Mouse (Mus musculus) spleen, adult 2 months (tissue): ENCODE results near the gene Bcl2. TPM values are rescaled to one million over a fixed set of nuclear protein-coding genes. Genes with fewer than 3 reads are reported as not detected.
"Not testable (repeated sequence)": the region's sequence is repeated elsewhere in the genome, so short reads cannot be mapped to it uniquely, and the experiment has no call there.

Experiments
- DNase-seq, 2 experiments: peaks; one replicate each; pipeline versions ENCODE4 v3.0.0 to v3.0.0-alpha.2; 2012 to 2021; ENCODE audit warnings: low spot score in 2 of 2, low read depth in 1 of 2
- H3K27ac ChIP-seq: fragments of 200-500 bp; 2 replicates; pipeline ENCODE4 v1.5.1; 2012; ENCODE audit warnings: low read length, inconsistent platforms; ENCODE audit not compliant: insufficient read depth
- H3K27me3 ChIP-seq: fragments of 200-500 bp; 2 replicates; pipeline ENCODE4 v1.6.1; 2012; ENCODE audit warnings: mild to moderate bottlenecking, moderate library complexity, low read length, inconsistent platforms; ENCODE audit not compliant: control insufficient read depth, insufficient read depth
- H3K36me3 ChIP-seq: fragments of 200-500 bp; 2 replicates; pipeline ENCODE4 v1.6.1; 2012; ENCODE audit warnings: mild to moderate bottlenecking, low read length, inconsistent platforms; ENCODE audit not compliant: control insufficient read depth, insufficient read depth
- H3K4me1 ChIP-seq: fragments of 200-500 bp; 2 replicates; pipeline ENCODE4 v1.6.1; 2011; ENCODE audit warnings: inconsistent platforms; ENCODE audit not compliant: control insufficient read depth, insufficient read depth, insufficient read length
- H3K4me3 ChIP-seq: fragments of 200-500 bp; 2 replicates; pipeline ENCODE4 v1.5.1; 2011; ENCODE audit warnings: mild to moderate bottlenecking, inconsistent platforms; ENCODE audit not compliant: insufficient read depth, insufficient read length; ENCODE audit errors: extremely low read depth
- CTCF ChIP-seq: fragments of 200-500 bp; IDR thresholded peaks from 2 replicates; pipeline ENCODE4 v1.5.1; 2011; ENCODE audit warnings: mild to moderate bottlenecking, inconsistent platforms; ENCODE audit not compliant: insufficient read depth, insufficient read length, insufficient replicate concordance; ENCODE audit errors: extremely low read depth
- POLR2A ChIP-seq: fragments of 200-500 bp; IDR thresholded peaks from 2 replicates; pipeline ENCODE4 v1.6.1; 2011; ENCODE audit warnings: low read depth, low read length, inconsistent platforms
- WGBS: fragments of 180-500 bp; shearing (Covaris S2); methylation state at CpG from one replicate; pipeline ENCODE4 v1.1.7; 2018; 5-methylcytosine and 5-hydroxymethylcytosine counted together
- polyA plus RNA-seq: library from polyadenylated mRNA; depleted of rRNA; stranded (reverse); fragments of >200 nt; gene quantifications from 2 replicates; pipeline ENCODE4 v1.2.3, GENCODE M21; 2012

Bcl2 gene
- polyA plus RNA-seq, 1 experiment, result 10.6 TPM

- Histone ChIP-seq H3K36me3 (peaks cover 10% of the 10 kb centered on the region), H3K27me3 (no peaks in the 10 kb centered on the region), H3K4me3 (no peak overlapping the region), H3K27ac (no peak overlapping the region), H3K4me1 (no peaks in the 10 kb centered on the region)
- DNase-seq, result peak in 1 of 2 experiments; percentile 36
- TF ChIP-seq CTCF (peak; percentile 66; the same call in 1 of the 2 replicates), POLR2A (no peak)
- WGBS, result 63% methylated on average over 2 of the region's 2 CpGs
Observed at GRCm38 (mm10) chr1:106735586-106735985, 21.5 kb upstream of the Bcl2 start.

GRCm38 (mm10) chr1:106722061-106722460 is 8.0 kb upstream of the Bcl2 start:
- H3K27ac ChIP-seq, result no peak overlapping the region
- no peaks in the 10 kb centered on the region for H3K27me3 ChIP-seq
- 90% methylated on average over 5 of the region's 5 CpGs for WGBS
- TF ChIP-seq CTCF, result no peak
- TF ChIP-seq POLR2A, result no peak
- H3K36me3 ChIP-seq, result peaks cover 7% of the 10 kb centered on the region
- H3K4me3 ChIP-seq, result no peak overlapping the region
- no peaks in the 10 kb centered on the region for H3K4me1 ChIP-seq
- no peak for DNase-seq

DNA sequence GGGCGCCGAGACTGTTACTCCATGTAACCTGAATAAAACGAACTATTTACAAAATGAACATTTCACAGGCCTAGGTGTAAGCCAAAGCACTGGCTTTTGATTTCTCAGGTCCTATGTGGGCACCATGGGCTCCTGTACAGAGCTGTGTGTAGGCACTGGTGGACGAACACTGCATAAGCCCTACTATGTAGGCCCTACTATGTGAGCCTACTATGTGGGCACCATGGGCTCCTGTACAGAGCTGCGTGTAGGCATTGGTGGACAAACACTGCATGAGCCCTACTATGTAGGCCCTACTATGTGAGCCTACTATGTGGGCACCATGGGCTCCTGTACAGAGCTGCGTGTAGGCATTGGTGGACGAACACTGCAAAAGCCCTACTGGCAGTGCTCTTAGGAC is 3.7 kb upstream of the Bcl2 start:
- H3K27me3 ChIP-seq, H3K4me3 ChIP-seq, DNase-seq, H3K36me3 ChIP-seq, H3K27ac ChIP-seq, H3K4me1 ChIP-seq: not testable (repeated sequence)
- 75% methylated on average over 7 of the region's 7 CpGs for WGBS

DNA sequence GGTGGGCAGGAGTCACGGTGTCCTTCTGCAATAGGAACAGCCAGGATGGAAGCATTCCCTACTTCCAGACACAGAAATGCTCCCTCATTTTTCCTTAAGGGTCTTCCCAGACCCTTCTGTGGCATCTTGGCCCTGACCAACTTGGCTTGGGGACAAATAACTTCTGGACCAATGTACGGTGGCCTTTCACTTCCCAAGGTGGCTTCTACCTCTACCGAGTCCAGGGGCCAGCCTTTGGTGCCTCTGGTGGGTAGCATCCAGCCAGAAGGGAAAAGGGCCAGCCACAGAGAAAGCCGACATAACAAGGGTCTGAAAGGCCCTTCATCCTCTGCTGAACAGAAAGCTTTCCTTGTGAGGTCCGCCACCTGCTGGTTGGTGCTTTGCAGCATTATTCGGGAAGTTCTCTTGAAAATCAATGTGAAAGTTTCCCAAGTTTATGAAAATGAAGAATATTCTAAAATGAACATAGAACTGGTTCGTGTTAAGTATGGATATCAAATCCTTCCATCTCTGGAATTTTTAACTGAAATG is 3.1 kb upstream of the Bcl2 start:
- Histone ChIP-seq H3K27me3 (no peaks in the 10 kb centered on the region), H3K4me3 (no peak overlapping the region), H3K4me1 (peaks cover 3% of the 10 kb centered on the region; the same call in 1 of the 2 replicates), H3K27ac (no peak overlapping the region), H3K36me3 (no peaks in the 10 kb centered on the region)
- TF ChIP-seq CTCF, result peak; percentile 83; the same call in 1 of the 2 replicates
- TF ChIP-seq POLR2A, result no peak
- WGBS, result 30% methylated on average over 7 of the region's 7 CpGs
- peak; percentile 39 to 75 for DNase-seq

DNA sequence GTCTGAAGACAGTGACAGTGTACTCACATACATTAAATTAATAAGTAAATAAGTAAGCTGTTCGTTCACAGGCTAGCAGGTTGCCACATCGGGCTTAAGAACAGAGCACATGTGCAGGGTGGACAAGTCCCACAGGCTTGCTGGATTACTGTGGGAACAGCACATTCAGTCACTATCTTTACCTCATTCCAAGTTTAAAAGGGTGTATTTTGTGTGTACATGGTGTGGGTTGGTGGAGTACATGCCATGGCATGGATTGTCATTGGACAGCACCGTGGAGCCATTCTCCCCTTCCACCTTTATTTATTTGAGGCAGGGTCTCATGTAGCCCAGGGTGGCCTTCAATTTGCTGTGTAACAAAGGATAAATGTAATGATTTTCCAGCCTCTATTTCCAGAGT is 2.1 kb upstream of the Bcl2 start:
- Histone ChIP-seq H3K4me1 (peaks cover 3% of the 10 kb centered on the region; the same call in 1 of the 2 replicates), H3K4me3 (no peak overlapping the region), H3K27ac (no peak overlapping the region), H3K27me3 (no peaks in the 10 kb centered on the region), H3K36me3 (no peaks in the 10 kb centered on the region)
- no peak for DNase-seq
- TF ChIP-seq CTCF (no peak), POLR2A (no peak)
- 91% methylated on average over 3 of the region's 3 CpGs for WGBS

GRCm38 (mm10) chr1:106715111-106716083 is 1.3 kb upstream of the Bcl2 start:
- no peak for DNase-seq
- TF ChIP-seq POLR2A, result no peak
- H3K27ac ChIP-seq, result no peak overlapping the region
- H3K4me1 ChIP-seq, result peaks cover 3% of the 10 kb centered on the region; the same call in 1 of the 2 replicates
- 87% methylated on average over 13 of the region's 13 CpGs for WGBS
- no peak overlapping the region for H3K4me3 ChIP-seq
- no peaks in the 10 kb centered on the region for H3K36me3 ChIP-seq
- H3K27me3 ChIP-seq, result no peaks in the 10 kb centered on the region

- peak overlapping the region; percentile 60; the same call in 1 of the 2 replicates for H3K4me3 ChIP-seq
- WGBS, result 4% methylated on average over 21 of the region's 21 CpGs
- no peaks in the 10 kb centered on the region for H3K36me3 ChIP-seq
- no peaks in the 10 kb centered on the region for H3K27me3 ChIP-seq
- peaks cover 5% of the 10 kb centered on the region; the same call in 1 of the 2 replicates for H3K4me1 ChIP-seq
- TF ChIP-seq CTCF, result no peak
- TF ChIP-seq POLR2A, result no peak
- peak overlapping the region; percentile 63 for H3K27ac ChIP-seq
- no peak for DNase-seq
Observed at GRCm38 (mm10) chr1:106714530-106714981, 482 bp upstream of the Bcl2 start.
